Mouse (Mus musculus): Measurements from ENCODE around the gene Hoxa4. TPM values are rescaled to one million over a fixed set of nuclear protein-coding genes. Genes with fewer than 3 reads are reported as not detected.

Gene Hoxa4
- total RNA-seq, 2 experiments from 2014 or later: 4.1 to 4.9 TPM

DNA sequence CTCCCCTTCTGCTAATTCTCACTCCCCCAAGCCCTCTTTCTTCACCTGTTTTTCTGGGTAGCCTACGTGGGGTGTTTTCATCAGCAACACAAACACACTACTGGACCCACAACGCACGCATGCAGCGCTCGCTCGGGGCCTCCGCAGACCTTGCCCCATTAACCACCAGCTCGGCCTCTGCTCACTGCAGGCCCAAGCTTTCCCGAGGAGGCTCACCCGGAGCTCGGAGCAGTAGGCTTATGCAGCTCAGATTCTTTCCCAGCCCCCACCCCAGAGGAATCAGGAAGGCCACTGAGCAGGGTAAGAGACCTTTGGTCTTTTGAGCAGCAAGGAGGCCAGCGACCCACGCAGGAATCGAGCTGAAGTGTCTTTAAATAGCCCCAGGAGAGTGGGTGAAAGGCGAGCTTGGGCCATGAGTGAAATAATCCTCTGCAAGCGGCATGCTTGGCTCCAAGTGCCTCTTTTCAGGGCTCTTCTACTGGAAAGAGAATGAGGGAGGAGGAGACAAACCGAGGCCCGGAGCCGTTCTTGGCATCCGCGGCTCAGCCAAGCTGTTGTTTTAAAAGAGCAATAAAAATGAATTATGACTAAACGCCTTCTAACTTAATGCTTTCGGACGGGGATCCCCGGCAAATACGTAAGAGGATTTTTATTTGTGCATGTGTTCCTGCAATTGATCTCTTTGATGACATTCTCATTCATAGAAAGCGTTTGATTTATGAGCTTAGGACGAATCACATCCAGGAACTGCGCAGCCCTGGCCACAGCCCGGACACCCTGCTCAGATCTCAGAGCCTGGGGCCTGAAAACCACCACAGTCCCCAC lies 30.8 kb downstream of the Hoxa4 start:
- intact Hi-C loops (cut with DNase I; ENCODE audit: low total_unique reads): no loop called here
- DNase-seq: no peak

DNA sequence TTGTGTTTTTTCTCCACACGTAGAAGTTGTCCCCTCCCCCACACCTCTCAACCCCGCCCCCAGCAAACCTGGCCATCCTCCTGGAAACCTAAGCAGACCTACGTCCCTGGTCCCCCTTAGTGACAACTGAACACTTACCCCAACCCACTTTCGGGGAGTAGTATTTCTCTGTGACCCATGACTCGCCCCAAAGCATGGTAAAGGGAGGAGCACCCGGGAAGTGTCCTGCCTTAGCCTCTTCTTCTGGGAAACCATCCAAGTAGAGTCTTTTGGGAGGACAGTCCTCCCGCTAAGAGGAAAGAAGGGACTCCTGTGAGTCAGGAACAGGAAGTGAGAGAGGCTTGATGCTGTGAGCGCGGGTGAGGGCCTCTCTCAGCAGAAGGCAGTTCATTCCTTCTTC lies 31.6 kb downstream of the Hoxa4 start:
- DNase-seq: no peak
- intact Hi-C loops (cut with DNase I; ENCODE audit: low total_unique reads): no loop called here

DNA sequence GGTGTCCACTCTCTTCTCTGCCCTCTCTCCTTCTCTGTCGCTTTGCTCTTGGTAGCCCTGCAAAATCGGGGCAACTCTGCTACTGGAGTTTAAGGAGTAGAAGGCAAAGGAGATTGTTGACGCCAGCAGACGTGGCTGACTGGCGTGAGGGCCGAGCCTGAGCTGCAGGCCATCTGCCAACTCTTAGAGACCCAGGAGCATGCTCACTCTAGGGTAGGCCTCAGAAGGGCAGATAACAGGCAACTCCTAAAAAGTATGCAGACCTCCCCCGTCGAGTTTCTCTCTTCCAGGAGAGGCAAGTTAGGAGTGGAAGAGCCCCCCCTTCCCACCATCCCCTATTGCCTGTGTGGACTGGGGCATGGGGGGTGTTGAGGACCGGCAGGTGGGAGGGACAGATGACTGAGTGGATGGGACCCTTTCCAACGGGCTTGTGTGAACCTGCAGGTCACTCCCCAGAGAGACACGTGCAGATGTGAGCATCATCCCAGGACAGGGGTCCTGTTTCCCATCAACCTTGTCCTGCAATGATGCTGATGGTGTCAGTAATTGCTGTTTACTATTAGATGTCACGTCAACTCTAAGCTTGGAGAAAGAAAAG lies 32.3 kb downstream of the Hoxa4 start:
- intact Hi-C loops (cut with DNase I; ENCODE audit: low total_unique reads): no loop called here
- no peak for DNase-seq

DNA sequence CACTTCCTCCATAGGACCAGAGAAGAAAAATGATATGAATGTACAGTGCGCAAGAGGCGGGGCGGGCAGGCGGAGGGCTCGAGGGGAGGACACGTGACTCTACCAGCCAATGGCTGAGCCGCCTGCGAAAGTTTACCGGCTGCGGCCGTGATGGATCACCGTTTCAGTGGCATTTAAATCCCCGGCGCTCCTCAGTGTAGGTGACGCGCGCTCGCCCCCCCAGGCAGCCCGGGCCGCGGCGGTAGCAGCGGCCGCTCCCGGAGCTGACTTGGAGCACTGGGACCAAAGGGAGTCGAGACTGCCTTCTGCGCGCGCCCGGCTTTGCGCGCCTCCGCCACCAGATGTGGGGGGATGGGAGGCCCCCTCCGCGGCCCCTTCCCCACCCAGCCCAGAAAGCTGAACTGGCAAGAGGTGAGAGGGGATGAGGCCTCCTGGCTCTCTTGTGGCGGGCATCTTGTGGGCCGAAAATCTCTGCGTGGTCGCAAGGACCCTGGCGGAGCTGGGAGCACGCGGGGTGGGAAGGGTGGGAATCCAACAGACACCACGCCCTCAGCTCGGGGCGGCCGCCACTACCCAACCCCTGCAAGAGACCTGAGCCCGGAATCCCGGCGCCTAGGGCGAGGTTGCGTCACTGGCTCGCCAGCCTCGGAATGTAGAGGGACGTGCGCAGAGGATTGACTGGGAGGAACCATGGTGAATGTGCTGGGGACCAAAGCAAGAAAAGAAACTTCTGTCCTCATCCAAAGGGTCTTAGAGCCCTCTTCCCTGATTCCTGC lies 33.1 kb downstream of the Hoxa4 start, which contains the start of gene Hoxa1:
Gene Hoxa1 (minus strand): TSS at position 42 of the 776 bp plus-strand sequence.
- intact Hi-C loops (cut with DNase I; ENCODE audit: low total_unique reads): no loop called here

DNA sequence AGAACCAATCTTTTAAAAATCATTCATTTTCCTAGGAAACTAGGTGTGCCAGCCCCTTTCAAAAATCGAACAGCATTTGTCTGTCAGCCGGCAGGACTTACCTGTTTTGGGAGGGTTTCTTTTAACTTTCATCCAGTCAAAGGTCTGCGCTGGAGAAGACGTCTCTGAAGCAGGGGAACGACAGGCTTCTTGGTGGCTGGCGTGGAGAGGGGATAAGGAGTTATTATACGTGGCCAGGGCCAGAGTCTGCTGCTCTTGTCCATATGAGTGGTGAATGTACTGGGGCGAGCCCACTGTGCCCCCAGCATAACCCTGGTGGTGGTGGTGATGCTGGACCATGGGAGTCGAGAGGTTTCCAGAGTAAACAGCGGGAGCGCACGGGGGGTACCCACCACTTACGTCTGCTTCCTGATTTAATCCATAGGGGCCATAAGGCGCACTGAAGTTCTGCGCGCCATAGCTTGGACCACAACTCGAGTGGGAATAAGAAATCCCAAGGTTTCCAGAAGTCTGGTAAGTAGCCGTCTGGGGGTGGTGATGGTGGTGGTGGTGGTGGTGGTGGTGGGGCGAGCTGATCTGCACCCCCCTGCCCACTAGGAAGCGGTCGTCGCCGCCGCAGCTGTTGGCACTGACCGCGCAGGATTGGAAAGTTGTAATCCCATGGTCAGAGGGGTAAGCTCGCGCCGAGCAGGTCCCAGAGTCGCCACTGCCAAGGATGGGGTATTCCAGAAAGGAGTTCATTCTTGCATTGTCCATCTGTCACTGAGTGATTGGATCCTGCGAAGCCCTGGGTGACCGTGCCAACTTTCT lies 33.9 kb downstream of the Hoxa4 start:
- intact Hi-C loops (cut with DNase I; ENCODE audit: low total_unique reads): no loop called here
- DNase-seq: no peak

More for the DNA sequence above, 33.1 kb downstream of the Hoxa4 start, which contains the start of gene Hoxa1:
- DNase-seq: peak; percentile 67

DNA sequence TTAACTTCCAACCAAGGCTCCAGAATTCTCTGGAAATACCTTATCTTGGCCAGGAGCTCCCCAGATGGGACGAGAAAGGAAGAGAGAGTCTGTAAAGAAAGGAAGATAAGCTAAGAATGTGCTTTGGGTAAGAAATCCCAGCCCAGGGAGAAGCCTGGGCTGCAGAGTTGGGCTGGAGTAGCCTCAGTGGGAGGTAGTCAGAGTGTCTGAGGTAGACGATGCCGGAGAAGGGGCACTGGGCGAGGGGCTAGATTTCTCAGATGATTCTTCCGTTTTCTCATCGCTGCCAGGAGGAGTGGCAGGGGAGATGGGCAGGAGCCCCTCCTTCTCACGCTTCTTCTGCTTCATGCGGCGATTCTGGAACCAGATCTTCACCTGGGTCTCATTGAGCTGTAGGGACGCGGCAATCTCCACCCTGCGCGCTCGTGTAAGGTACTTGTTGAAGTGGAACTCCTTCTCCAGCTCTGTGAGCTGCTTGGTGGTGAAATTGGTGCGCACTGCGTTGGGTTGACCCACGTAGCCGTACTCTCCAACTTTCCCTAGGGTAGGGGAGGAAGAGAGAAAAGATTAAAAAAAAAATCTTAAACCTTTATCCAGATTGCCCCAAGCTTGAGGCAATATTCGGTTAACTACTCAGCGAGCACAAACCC lies 34.9 kb downstream of the Hoxa4 start:
- intact Hi-C loops (cut with DNase I; ENCODE audit: low total_unique reads): no loop called here
- DNase-seq: no peak

DNA sequence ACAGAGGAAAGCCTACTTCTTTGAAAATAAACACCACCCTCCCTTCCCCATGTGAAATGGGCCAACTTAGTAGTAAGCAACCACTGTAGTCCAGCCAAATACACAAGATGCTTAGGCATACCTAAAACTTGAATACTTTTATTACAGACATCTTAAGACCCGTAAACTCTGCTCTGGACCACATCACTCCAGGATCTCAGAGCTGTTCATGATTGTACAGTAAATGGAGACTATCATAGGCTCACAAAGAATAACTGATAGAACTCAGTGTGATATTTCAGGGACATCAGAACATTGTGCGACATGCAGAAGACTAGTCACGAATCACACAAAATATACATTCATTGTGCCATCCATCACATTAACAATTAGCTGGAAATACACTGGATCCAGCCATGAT lies 36.1 kb downstream of the Hoxa4 start:
- no peak for DNase-seq
- intact Hi-C loops (cut with DNase I; ENCODE audit: low total_unique reads): no loop called here

DNA sequence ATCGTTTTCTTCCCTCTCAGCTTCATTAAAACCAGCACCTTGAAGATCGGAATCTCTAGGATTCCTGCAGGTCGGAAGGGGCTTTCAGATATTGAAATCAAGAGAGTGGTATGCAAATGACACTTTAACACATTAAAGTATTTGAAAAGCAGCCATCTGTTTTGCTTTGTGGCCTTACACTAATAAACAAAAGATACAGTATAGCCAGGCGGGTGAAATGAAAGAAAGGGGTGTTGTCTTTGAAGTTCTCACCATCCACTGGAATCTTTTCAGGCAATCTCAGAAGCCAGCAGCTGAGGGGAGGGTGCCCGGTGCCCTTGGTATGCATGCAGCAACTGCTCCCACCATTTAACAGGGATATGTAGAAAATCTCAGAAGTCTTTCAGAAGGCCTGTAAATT lies 37.5 kb downstream of the Hoxa4 start:
- no peak for DNase-seq
- intact Hi-C loops (cut with DNase I; ENCODE audit: low total_unique reads): no loop called here

DNA sequence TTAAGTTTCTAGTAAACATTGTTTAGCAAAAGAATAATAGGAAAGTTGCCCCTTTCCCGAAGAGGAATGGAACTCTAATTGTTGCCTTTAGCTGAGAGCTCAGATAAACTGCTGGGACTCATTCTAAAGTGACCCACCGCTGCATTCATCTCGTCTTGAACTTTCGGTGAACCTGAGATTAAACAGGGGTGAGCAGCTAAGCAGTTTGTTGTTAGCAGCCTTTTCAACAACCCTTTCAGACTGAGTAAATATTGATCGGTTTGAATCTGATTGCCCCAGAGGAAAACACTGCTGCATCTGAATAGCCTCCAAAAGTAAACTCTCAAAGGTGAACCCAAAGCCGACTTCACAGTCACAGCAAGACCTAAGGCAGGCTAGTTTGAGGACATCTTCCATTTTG lies 38.3 kb downstream of the Hoxa4 start:
- intact Hi-C loops (cut with DNase I; ENCODE audit: low total_unique reads): no loop called here
- DNase-seq: no peak

DNA sequence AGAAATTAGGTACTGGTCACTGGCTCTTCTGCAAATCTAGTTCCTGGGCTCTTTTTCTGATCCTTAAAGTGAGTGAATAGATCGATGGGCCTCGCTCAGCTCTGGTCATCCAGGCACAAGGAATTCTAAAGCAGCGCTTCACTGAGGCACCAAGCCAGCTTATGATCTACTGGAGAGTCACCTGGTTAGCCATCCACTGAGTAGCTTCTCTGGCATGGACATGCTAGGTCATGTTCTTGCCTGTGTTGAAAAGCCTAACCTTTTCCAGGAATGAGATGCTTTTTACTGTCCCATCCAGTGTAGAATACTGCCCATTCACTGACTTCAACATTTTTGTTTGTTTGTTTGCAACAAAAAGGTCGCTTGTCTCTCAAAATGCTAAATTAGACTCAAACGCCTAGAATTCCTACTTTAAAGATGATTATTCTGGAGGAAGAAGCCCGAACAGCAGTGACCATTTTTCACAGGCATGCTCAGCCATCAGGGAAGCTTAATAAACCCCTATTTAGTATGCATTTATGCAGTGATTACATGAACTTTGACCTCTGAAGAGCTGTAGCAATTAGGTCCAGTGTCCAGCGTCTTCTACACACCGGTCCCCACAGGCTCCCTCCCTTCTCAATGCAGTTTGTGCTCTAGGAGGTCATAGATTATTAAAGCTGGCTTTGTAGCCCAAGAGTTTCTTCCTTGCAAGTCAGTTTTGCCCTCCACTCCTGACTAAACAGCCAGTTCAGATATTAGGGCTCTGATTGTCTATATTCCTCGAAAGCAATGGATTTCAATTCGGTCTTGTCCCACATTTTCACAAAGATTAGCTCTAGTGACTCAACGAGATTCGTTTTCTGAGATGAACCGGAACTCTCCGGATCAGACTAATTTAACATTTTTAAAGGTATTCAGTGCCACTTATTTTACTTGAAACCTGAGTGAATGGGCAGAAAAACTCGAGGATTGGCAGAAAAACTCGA lies 39.0 kb downstream of the Hoxa4 start:
- no peak for DNase-seq
- intact Hi-C loops (cut with DNase I; ENCODE audit: low total_unique reads): no loop called here

DNA sequence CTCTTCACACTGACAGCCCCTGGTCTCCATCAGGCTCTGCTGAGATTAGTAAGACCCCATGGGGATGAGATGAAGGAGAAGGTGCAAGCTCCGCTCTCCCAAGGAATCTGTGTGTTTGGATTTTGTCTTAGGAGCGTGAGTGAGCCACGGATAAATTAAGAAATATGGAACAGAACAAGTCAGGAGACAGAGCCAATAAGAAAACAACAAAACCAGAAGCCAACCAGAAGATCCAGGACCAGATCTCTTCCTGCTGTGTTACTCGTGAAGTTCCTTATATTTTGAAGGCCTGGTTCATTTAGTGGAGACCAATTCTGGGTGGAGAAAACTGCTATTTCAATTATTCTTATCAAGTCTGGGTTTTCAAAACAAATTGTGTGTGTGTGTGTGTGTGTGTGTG lies 40.0 kb downstream of the Hoxa4 start:
- no peak for DNase-seq
- intact Hi-C loops (cut with DNase I; ENCODE audit: low total_unique reads): no loop called here

DNA sequence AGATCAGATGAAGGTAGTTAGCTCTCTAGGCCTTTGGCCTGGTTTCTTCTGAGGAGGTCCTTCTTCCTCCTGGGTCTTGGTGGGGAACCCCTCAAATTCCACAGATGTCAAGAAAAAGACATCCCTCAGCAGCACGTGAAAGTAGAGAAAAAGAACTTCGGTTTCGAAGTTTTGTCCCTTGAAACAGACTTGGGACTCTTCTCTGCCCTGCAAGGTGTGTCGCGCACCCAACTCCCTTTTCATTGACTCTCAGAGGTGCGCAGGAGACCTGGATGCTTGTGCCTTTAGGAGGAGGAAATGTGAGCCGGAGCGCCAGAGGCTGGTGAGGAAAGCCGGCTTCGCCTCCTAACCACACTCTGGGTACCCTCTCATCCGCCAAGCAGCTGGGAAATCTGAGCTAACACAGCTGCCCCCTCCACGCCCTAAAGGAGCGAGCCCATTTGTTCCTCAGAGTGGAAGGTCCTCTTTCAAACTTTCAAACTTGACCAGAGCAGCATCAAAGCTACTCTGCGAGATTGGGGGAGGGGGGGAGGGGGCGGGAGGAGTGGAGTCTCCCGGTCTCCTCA lies 41.1 kb downstream of the Hoxa4 start:
- DNase-seq: no peak
- intact Hi-C loops (cut with DNase I; ENCODE audit: low total_unique reads): no loop called here

Small RNA genes lying within 50 kb of the gene (microRNA-seq; reads per million reads assigned to microRNA genes)
- 7,572 to 8,678 reads per million in 2 experiments for gene Mir196b

Other genes with a start within 250 kb of the Hoxa4 start
- 1 to 10 TPM; 4.6 to 4.8 TPM for gene Skap2, start 179.2 kb downstream of the Hoxa4 start, total RNA-seq (2021)
- gene Hoxa1, start 33.4 kb downstream of the Hoxa4 start, total RNA-seq (2021): under 1 TPM; 0.16 to 0.20 TPM
- under 1 TPM; 0.78 to 0.86 TPM for gene Hoxa2, start 26.9 kb downstream of the Hoxa4 start, total RNA-seq (2021)
- under 1 TPM; 0.08 to 0.11 TPM for gene 5730596B20Rik, start 14.3 kb downstream of the Hoxa4 start, total RNA-seq (2021)
- 1 to 10 TPM; 1.9 to 2.5 TPM for gene Hoxa5, start 12.8 kb upstream of the Hoxa4 start, total RNA-seq (2021)
- 1 to 10 TPM in 1 of 2 experiments, under 1 TPM in 1; 0.74 to 1.3 TPM for gene Hoxa6, start 17.0 kb upstream of the Hoxa4 start, total RNA-seq (2021)
- 1 to 10 TPM; 2.4 to 3.1 TPM for gene Hoxa3, start 21.6 kb upstream of the Hoxa4 start, total RNA-seq (2021)
- gene Gm28308, start 21.6 kb upstream of the Hoxa4 start, total RNA-seq (2021): under 1 TPM in 1 of 2 experiments, not detected in 1; 0.51 TPM
- gene Hoxa7, start 30.1 kb upstream of the Hoxa4 start, total RNA-seq (2021): 1 to 10 TPM; 6.3 to 7.3 TPM
- gene Hoxa9, start 39.3 kb upstream of the Hoxa4 start, total RNA-seq (2021): 1 to 10 TPM; 7.8 to 8.3 TPM
- 10 to 100 TPM; 16.3 to 22.7 TPM for gene Hoxa10, start 49.1 kb upstream of the Hoxa4 start, total RNA-seq (2021)
- gene Hoxa11, start 54.1 kb upstream of the Hoxa4 start, total RNA-seq (2021): 1 to 10 TPM; 1.5 to 4.0 TPM
- gene Hoxa13, start 69.1 kb upstream of the Hoxa4 start, total RNA-seq (2021): 1 to 10 TPM in 1 of 2 experiments, under 1 TPM in 1; 0.24 to 1.7 TPM
- gene Evx1, start 121.7 kb upstream of the Hoxa4 start, total RNA-seq (2021): not detected

Data from gastrocnemius, postnatal 14 days (tissue).